Comparison of ENCODE assay signal across 23 mouse cellular contexts in the genomic region with DNA sequence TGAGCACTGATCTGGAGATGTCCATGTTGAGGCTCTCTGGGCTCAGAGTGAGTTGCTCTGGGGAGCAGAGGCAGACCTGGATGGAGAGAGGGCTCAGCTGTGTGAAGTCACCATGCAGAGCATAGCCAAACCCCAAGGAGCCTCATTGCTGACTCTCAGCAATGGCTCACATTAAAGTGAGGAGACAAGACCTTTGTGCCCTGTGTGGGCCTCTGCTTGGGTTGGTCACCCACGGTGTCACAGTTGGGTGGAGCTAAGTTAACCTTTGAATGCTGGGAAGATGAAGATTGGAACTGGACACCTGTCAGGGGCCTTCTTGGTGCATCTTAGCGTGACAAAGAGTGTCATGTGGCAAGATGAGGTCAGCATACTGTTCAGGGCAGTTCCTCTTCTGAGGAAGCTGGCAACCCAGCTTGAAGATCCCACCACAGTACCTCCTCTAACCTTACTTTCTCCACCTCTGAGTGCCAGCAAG. TPM values are rescaled to one million over a fixed set of nuclear protein-coding genes. Genes with fewer than 3 reads are reported as not detected.
DNase-seq lines count a peak whose midpoint lies in the region; ATAC-seq and TF ChIP-seq lines count a peak whose summit lies in the region.
"Had no signal": no experiment of that assay in that cellular context is flagged by ENCODE, and none has a peak within 500 bp of the region (broad histone marks: within the 10 kb centered on the region; RNA-seq: fewer than 3 reads in every experiment).

No protein-coding gene starts in this region.

- H3K9ac ChIP-seq in intestine, postnatal 0 days (ENCODE audit: low read depth, low read length), result no peak overlapping the region
- H3K9ac ChIP-seq in intestine, embryonic 15.5 days, result no peak overlapping the region
- H3K9ac ChIP-seq in forebrain, embryonic 12.5 days, result no peak overlapping the region
- H3K9ac ChIP-seq: forebrain, embryonic 15.5 days; limb, embryonic 13.5 days; liver, embryonic 15.5 days; stomach, embryonic 15.5 days had no signal

- no peak overlapping the region for H3K4me2 ChIP-seq in intestine, postnatal 0 days (replicated peaks; ENCODE audit: low read depth)
- H3K4me2 ChIP-seq in intestine, embryonic 15.5 days (replicated peaks), result no peak overlapping the region
- H3K4me2 ChIP-seq in forebrain, embryonic 12.5 days, result no peak overlapping the region
- H3K4me2 ChIP-seq: forebrain, embryonic 15.5 days; limb, embryonic 13.5 days; liver, embryonic 15.5 days; stomach, embryonic 15.5 days had no signal

- no peaks in the 10 kb centered on the region for H3K27me3 ChIP-seq in intestine, postnatal 0 days (replicated peaks; ENCODE audit: control insufficient read depth, insufficient read depth, low read length)
- H3K27me3 ChIP-seq in intestine, embryonic 15.5 days (replicated peaks), result 0 out of 2 replicates have a peak, but pooled peaks cover under 1% of the 10 kb centered on the region
- H3K27me3 ChIP-seq in forebrain, embryonic 12.5 days, result 0 out of 2 replicates have a peak, but pooled peaks cover under 1% of the 10 kb centered on the region
- H3K27me3 ChIP-seq: forebrain, embryonic 15.5 days; liver, embryonic 15.5 days; stomach, embryonic 15.5 days had no signal

- H3K4me1 ChIP-seq in intestine, postnatal 0 days (replicated peaks; ENCODE audit: control insufficient read depth, insufficient read depth, low read length), result 0 out of 2 replicates have a peak, but pooled peaks cover 3% of the 10 kb centered on the region
- H3K4me1 ChIP-seq in intestine, embryonic 15.5 days (replicated peaks), result no peaks in the 10 kb centered on the region
- no peaks in the 10 kb centered on the region for H3K4me1 ChIP-seq in forebrain, embryonic 12.5 days
- H3K4me1 ChIP-seq: forebrain, embryonic 15.5 days; hindbrain, embryonic 10.5 days; liver, embryonic 15.5 days; stomach, embryonic 15.5 days had no signal

- no peak for TF ChIP-seq CTCF in intestine, postnatal 0 days (IDR thresholded peaks at IDR 0.05; ENCODE audit: low read depth)
- TF ChIP-seq CTCF in left cerebral cortex, adult 2 months (IDR thresholded peaks at IDR 0.05), result no peak

- 52% methylated on average over 2 of the region's 2 CpGs for WGBS in intestine, postnatal 0 days
- WGBS in intestine, embryonic 15.5 days, result 68% methylated on average over 2 of the region's 2 CpGs
- WGBS in forebrain, embryonic 12.5 days, result 79% methylated on average over 2 of the region's 2 CpGs

- no peaks in the 10 kb centered on the region for H3K36me3 ChIP-seq in intestine, postnatal 0 days (ENCODE audit: control insufficient read depth, insufficient read depth)
- no peaks in the 10 kb centered on the region for H3K36me3 ChIP-seq in intestine, embryonic 15.5 days
- H3K36me3 ChIP-seq in forebrain, embryonic 12.5 days (replicated peaks), result no peaks in the 10 kb centered on the region
- H3K36me3 ChIP-seq: forebrain, embryonic 15.5 days; hindbrain, embryonic 10.5 days; limb, embryonic 13.5 days; liver, embryonic 15.5 days; stomach, embryonic 15.5 days had no signal

- H3K4me3 ChIP-seq in intestine, postnatal 0 days (ENCODE audit: low read depth, low read length), result no peak overlapping the region
- H3K4me3 ChIP-seq in intestine, embryonic 15.5 days (replicated peaks), result no peak overlapping the region
- no peak overlapping the region for H3K4me3 ChIP-seq in forebrain, embryonic 12.5 days (replicated peaks)
- H3K4me3 ChIP-seq in left cerebral cortex, adult 2 months, result no peak overlapping the region
- H3K4me3 ChIP-seq: erythroblast, embryonic 14.5 days; forebrain, embryonic 15.5 days; gastrocnemius, adult 2 months; hindbrain, embryonic 10.5 days; limb, embryonic 13.5 days; liver, embryonic 15.5 days; stomach, embryonic 15.5 days had no signal

- peak; percentile 75 to 80 for DNase-seq in kidney, adult 8-10 months
- peak; percentile 56 to 82 for DNase-seq in kidney, postnatal 25 days
- DNase-seq in left cerebral cortex, adult 2 months (ENCODE audit: extremely low spot score in 1 of 2, low spot score in 2 of 2), result no peak
- no peak for DNase-seq in lung, adult 18-20 months
- no peak for DNase-seq in embryo, embryonic 9.5 days (ENCODE audit: extremely low spot score)
- DNase-seq: adrenal gland, adult 2 months; cerebellum, adult 11-12 months; cerebellum, postnatal 25 days; gastrocnemius, adult 2 months; heart, adult 11 months; lung, postnatal 10 days; right cerebral cortex, postnatal 25 days; thymus, postnatal 14 days had no signal

- H3K27ac ChIP-seq in intestine, postnatal 0 days (ENCODE audit: low read depth, low read length), result no peak overlapping the region; the same call in 1 of the 2 replicates
- no peak overlapping the region for H3K27ac ChIP-seq in intestine, embryonic 15.5 days
- no peak overlapping the region for H3K27ac ChIP-seq in forebrain, embryonic 12.5 days
- H3K27ac ChIP-seq in left cerebral cortex, adult 2 months, result no peak overlapping the region
- H3K27ac ChIP-seq: forebrain, embryonic 15.5 days; gastrocnemius, adult 2 months; hindbrain, embryonic 10.5 days; limb, embryonic 13.5 days; liver, embryonic 15.5 days; stomach, embryonic 15.5 days had no signal

- peak; percentile 31; the same call in 1 of the 2 replicates for ATAC-seq in intestine, postnatal 0 days
- no peak for ATAC-seq in intestine, embryonic 15.5 days
- no peak for ATAC-seq in forebrain, embryonic 12.5 days (ENCODE audit: low FRiP score)
- ATAC-seq: forebrain, embryonic 15.5 days had no signal

- intact Hi-C loops in left cerebral cortex, adult 2 months (cut with DNase I), result no loop called here

- H3K9me3 ChIP-seq in intestine, postnatal 0 days (ENCODE audit: control insufficient read depth), result no peaks in the 10 kb centered on the region
- H3K9me3 ChIP-seq in intestine, embryonic 15.5 days, result no peaks in the 10 kb centered on the region
- H3K9me3 ChIP-seq in forebrain, embryonic 12.5 days, result no peaks in the 10 kb centered on the region
- H3K9me3 ChIP-seq: forebrain, embryonic 15.5 days; hindbrain, embryonic 10.5 days; limb, embryonic 13.5 days; liver, embryonic 15.5 days; stomach, embryonic 15.5 days had no signal

RNA-seq across cellular contexts. Expression of gene Ciita, which starts 16.0 kb away (rescaled TPM):
- polyA plus RNA-seq in intestine, postnatal 0 days (2015; fragmentation: Nextera tagmentation; extraction: Ambion mirVana), result 0.42 and 0.64 TPM in 2 replicates
- polyA plus RNA-seq in intestine, embryonic 15.5 days (2015; fragmentation: Nextera tagmentation; extraction: Ambion mirVana), result 0.37 and 0.41 TPM in 2 replicates
- 0.32 and 0.42 TPM in 2 replicates for polyA plus RNA-seq in forebrain, embryonic 12.5 days (2016; fragmentation: Nextera tagmentation; extraction: Ambion mirVana)
- under 1 TPM in 1 of 2 experiments, not detected in 1; 0.18 TPM for total RNA-seq in left cerebral cortex, adult 2 months (2021)
- total RNA-seq: left cerebral cortex, postnatal 10 days had no signal
- polyA plus RNA-seq: erythroblast, embryonic 14.5 days had no signal

RNA-seq across cellular contexts. Expression of gene Dexi, which starts 47.0 kb away (rescaled TPM):
- polyA plus RNA-seq in intestine, postnatal 0 days (2015; fragmentation: Nextera tagmentation; extraction: Ambion mirVana), result 8.9 and 9.3 TPM in 2 replicates
- 14.1 and 14.7 TPM in 2 replicates for polyA plus RNA-seq in intestine, embryonic 15.5 days (2015; fragmentation: Nextera tagmentation; extraction: Ambion mirVana)
- 20.4 and 22.6 TPM in 2 replicates for polyA plus RNA-seq in forebrain, embryonic 12.5 days (2016; fragmentation: Nextera tagmentation; extraction: Ambion mirVana)
- total RNA-seq in left cerebral cortex, adult 2 months (2021), result 10 to 100 TPM; 68.7 to 72.3 TPM

RNA-seq across cellular contexts. Expression of gene Tvp23a, which starts 48.7 kb away (rescaled TPM):
- polyA plus RNA-seq in intestine, postnatal 0 days (2015; fragmentation: Nextera tagmentation; extraction: Ambion mirVana), result 1.7 and 1.9 TPM in 2 replicates
- 7.1 and 9.0 TPM in 2 replicates for polyA plus RNA-seq in intestine, embryonic 15.5 days (2015; fragmentation: Nextera tagmentation; extraction: Ambion mirVana)
- 35.0 and 36.8 TPM in 2 replicates for polyA plus RNA-seq in forebrain, embryonic 12.5 days (2016; fragmentation: Nextera tagmentation; extraction: Ambion mirVana)
- total RNA-seq in left cerebral cortex, adult 2 months (2021), result 10 to 100 TPM; 27.2 to 27.3 TPM
- polyA plus RNA-seq: erythroblast, embryonic 14.5 days had no signal

RNA-seq across cellular contexts. Expression of gene Clec16a, which starts 49.3 kb away (rescaled TPM):
- polyA plus RNA-seq in intestine, postnatal 0 days (2015; fragmentation: Nextera tagmentation; extraction: Ambion mirVana), result 30.4 and 31.0 TPM in 2 replicates
- polyA plus RNA-seq in intestine, embryonic 15.5 days (2015; fragmentation: Nextera tagmentation; extraction: Ambion mirVana), result 26.8 and 27.2 TPM in 2 replicates
- polyA plus RNA-seq in forebrain, embryonic 12.5 days (2016; fragmentation: Nextera tagmentation; extraction: Ambion mirVana), result 51.0 and 53.9 TPM in 2 replicates
- 100 to 1,000 TPM; 105 to 106 TPM for total RNA-seq in left cerebral cortex, adult 2 months (2021)

Comparison
In these comparisons a context has a peak if more than half of its experiments do, and no peak if none do; other contexts are left out.
1. DNase-seq: peak in kidney, adult 8-10 months (2 of 2) and kidney, postnatal 25 days (2 of 2); none in left cerebral cortex, adult 2 months (0 of 2), lung, adult 18-20 months (0 of 2) and embryo, embryonic 9.5 days (single experiment).